Mouse (Mus musculus): Measurements from ENCODE around the gene Uspl1. TPM values are rescaled to one million over a fixed set of nuclear protein-coding genes. Genes with fewer than 3 reads are reported as not detected.
"Not testable (repeated sequence)": the region's sequence is repeated elsewhere in the genome, so short reads cannot be mapped to it uniquely, and the experiment has no call there.

The Uspl1 gene
- 41.1 and 45.2 TPM in 2 replicates for polyA plus RNA-seq (2015; fragmentation: Nextera tagmentation; extraction: Ambion mirVana)

DNA sequence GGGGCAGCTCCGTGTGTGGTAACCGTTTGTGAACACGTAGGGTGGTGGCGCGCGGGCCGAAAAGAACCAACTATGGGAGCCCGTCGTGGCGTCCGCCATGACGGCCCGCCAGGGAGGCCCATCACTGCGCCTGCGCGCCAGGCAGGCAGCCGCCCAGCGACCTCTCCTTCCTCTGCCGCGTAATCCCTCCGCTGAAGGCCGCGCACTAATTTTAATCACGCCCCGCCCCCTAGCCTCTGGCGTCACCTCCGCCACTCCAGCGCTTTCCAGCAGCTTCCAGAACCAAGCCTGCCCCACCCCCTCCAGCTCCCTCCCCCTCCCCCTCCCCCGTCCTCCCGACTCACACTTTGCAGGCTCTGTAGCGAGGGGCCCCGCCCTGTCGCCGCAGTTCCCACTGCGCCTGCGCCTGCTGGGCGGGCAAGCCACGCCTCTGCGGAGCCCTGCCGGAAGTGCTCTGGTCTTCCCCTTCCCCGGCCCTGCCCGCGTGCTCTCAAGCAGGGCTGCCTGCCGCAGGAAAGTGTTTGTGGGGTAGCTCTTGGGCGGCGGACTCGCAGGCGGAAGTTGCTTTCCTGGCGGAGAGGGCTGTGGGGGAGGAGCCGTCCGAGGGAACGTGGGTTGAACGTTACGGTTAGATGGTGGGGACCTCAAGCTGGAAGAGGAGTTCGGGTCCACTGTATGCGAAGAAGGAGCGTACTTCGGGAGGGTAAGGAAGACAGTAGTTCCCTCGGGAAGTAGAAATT lies at the start of gene Uspl1, which contains the start of gene Hmgb1:
Gene Uspl1, plus strand, starts transcription at position 247 of the 740 bp plus-strand sequence.
Gene Hmgb1, minus strand, starts transcription at position 386 of the 740 bp plus-strand sequence.
- ATAC-seq (ENCODE audit: low FRiP score, low TSS enrichment) = peak; percentile 99
- H3K27ac ChIP-seq (ENCODE audit: low read length) = peak within 1 kb of the TSS; percentile 97
- H3K9me3 ChIP-seq (ENCODE audit: low read length) = no peaks in the 10 kb centered on the region
- peak within 1 kb of the TSS; percentile 67 for H3K4me2 ChIP-seq (replicated peaks; ENCODE audit: low read depth, low read length)
- no peaks in the 10 kb centered on the region for H3K27me3 ChIP-seq (ENCODE audit: insufficient read depth, low read length)
- H3K9ac ChIP-seq (replicated peaks; ENCODE audit: low read length) = peak within 1 kb of the TSS; percentile 90
- H3K4me3 ChIP-seq (ENCODE audit: low read length) = peak within 1 kb of the TSS; percentile 78
- H3K36me3 ChIP-seq (ENCODE audit: insufficient read depth, low read length) = 0 out of 2 replicates have a peak, but pooled peaks cover 2% of the 10 kb centered on the region
- peaks cover 19% of the 10 kb centered on the region for H3K4me1 ChIP-seq (ENCODE audit: insufficient read depth, low read length)
- under 1% methylated on average over 59 of the region's 59 CpGs for WGBS

DNA sequence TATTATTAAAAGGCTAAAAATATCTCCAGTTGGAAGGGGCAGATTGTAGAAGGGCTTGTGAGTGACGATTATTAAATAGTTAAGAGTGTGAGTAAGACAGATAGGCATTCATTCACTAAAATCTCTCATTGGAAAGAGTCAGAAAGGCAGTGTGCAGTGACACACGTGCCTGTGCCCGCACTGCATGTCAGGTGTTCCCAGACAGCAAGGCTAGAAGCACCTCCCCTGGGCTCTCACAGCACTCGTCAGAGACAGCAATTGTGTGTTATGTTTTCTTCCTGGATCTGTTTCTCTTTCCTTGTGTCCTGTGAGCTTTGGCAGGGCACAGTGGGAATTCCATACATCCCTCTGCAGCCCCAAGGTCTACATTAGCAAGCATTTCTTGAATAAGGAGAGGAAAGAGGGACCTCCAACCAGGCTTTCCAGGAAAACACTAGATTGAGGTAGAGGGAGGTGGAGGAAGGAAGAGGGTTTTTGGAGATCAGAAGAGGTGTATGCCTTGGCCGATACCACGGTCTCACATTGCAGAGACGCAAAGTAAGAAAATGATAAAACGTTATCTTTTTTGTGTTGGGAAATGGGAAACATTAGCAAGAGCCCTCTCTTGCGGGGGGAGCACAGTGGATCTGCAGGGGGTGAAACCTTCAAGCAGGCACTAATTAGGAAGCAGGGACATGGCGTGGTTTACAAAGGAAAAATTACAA lies 49.2 kb upstream of the Uspl1 start:
- Histone ChIP-seq H3K9ac (replicated peaks; ENCODE audit: low read length) (no peak overlapping the region), H3K36me3 (ENCODE audit: insufficient read depth, low read length) (no peaks in the 10 kb centered on the region), H3K27ac (ENCODE audit: low read length) (no peak overlapping the region), H3K4me3 (ENCODE audit: low read length) (no peak overlapping the region), H3K9me3 (ENCODE audit: low read length) (no peaks in the 10 kb centered on the region), H3K27me3 (ENCODE audit: insufficient read depth, low read length) (no peaks in the 10 kb centered on the region), H3K4me2 (replicated peaks; ENCODE audit: low read depth, low read length) (no peak overlapping the region), H3K4me1 (ENCODE audit: insufficient read depth, low read length) (0 out of 2 replicates have a peak, but pooled peaks cover 4% of the 10 kb centered on the region)
- WGBS = 82% methylated on average over 10 of the region's 10 CpGs
- no peak for ATAC-seq (ENCODE audit: low FRiP score, low TSS enrichment)

DNA sequence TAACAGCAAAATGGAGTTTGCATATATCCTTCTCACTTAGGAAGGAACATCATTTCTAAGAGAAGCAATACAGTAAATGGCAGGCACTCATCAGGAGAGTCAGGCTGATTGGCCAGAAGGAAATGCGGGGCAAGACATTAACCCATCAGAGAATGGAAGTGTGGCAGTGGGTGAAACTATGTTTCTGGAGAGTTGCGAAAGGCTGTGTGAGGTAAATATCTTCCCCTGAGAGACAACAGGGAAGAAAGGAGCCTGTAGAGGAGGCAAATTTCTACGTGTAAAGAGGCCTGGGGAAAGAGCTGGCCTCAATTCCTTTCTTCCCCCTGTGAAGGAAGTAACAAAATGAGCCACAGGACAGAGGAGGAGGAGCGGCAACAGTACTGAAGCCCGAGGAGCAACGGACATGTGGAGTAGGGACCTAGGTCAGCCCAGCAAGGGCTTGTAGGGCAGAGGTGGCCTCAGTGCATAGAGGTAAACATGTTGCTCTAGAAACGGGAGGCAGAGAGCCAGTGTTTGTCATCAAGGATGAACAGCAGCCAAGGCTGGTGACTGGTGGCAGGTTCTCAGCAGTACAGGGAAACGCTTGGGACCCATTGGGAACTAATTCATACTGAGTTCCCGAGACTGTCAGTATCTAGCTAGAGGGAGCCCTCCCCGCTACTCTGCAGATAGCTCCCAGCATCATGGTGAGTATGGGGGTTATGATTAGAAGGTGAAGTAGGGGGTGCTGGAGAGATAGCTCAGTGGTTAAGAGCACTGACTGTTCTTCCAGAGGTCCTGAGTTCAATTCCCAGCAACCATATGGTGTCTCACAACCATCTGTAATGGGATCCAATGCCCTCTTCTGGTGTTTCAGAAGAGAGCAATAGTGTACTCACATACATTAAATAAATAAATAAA lies 48.4 kb upstream of the Uspl1 start:
- no peak for ATAC-seq (ENCODE audit: low FRiP score, low TSS enrichment)
- 81% methylated on average over 10 of the region's 10 CpGs for WGBS
- Histone ChIP-seq H3K4me2 (replicated peaks; ENCODE audit: low read depth, low read length) (no peak overlapping the region), H3K27ac (ENCODE audit: low read length) (no peak overlapping the region), H3K4me1 (ENCODE audit: insufficient read depth, low read length) (0 out of 2 replicates have a peak, but pooled peaks cover 4% of the 10 kb centered on the region), H3K36me3 (ENCODE audit: insufficient read depth, low read length) (no peaks in the 10 kb centered on the region), H3K9me3 (ENCODE audit: low read length) (no peaks in the 10 kb centered on the region), H3K4me3 (ENCODE audit: low read length) (no peak overlapping the region), H3K9ac (replicated peaks; ENCODE audit: low read length) (no peak overlapping the region), H3K27me3 (ENCODE audit: insufficient read depth, low read length) (no peaks in the 10 kb centered on the region)

DNA sequence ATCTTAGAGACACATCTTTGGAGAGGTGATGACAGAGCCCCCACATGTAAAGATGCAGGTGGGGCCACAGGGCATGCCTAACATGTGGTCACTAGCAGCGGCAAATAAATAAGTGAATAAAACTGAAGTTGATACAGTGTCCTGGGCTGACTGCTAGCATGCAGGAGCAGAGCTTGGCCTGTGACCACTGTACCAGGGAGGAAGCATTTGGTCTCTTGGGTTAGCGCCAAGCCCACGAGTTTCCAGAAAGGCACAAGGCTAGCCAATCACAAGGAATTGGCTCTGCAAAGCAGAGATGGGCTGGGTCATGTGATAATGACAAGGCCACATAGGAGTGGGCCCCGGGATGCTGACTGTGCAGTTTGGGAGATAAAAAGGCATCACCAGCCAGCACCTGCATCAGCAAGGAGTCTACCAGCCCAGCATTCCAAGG lies 47.2 kb upstream of the Uspl1 start:
- H3K27me3 ChIP-seq (ENCODE audit: insufficient read depth, low read length) = no peaks in the 10 kb centered on the region
- H3K27ac ChIP-seq (ENCODE audit: low read length) = no peak overlapping the region
- ATAC-seq (ENCODE audit: low FRiP score, low TSS enrichment) = peak; percentile 42; the same call in 1 of the 2 replicates
- 0 out of 2 replicates have a peak, but pooled peaks cover 4% of the 10 kb centered on the region for H3K4me1 ChIP-seq (ENCODE audit: insufficient read depth, low read length)
- H3K36me3 ChIP-seq (ENCODE audit: insufficient read depth, low read length) = no peaks in the 10 kb centered on the region
- H3K9me3 ChIP-seq (ENCODE audit: low read length) = no peaks in the 10 kb centered on the region
- H3K4me3 ChIP-seq (ENCODE audit: low read length) = no peak overlapping the region
- WGBS = 71% methylated on average over 4 of the region's 4 CpGs
- H3K9ac ChIP-seq (replicated peaks; ENCODE audit: low read length) = no peak overlapping the region
- H3K4me2 ChIP-seq (replicated peaks; ENCODE audit: low read depth, low read length) = no peak overlapping the region

DNA sequence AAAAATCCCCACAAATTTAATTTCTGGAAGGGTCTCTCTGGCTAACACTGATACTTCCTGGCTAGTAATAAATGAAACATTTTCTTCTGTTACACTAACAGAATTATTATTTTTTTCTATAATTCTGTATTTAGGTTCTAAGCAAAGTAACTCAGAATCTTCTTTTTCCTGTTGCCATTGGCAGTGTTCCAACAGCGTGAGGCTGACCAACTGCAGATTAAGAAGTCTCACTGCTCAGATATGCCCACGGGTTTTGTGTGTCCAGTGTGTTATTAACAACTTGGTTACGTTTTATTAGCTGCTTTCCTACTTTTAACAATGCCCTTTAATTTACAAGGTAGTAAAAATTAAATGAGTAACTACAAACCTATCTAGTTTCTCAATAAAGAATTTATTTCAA lies 46.7 kb upstream of the Uspl1 start:
- Histone ChIP-seq H3K9ac (replicated peaks; ENCODE audit: low read length) (no peak overlapping the region), H3K27me3 (ENCODE audit: insufficient read depth, low read length) (no peaks in the 10 kb centered on the region), H3K9me3 (ENCODE audit: low read length) (no peaks in the 10 kb centered on the region), H3K4me3 (ENCODE audit: low read length) (no peak overlapping the region), H3K36me3 (ENCODE audit: insufficient read depth, low read length) (no peaks in the 10 kb centered on the region), H3K27ac (ENCODE audit: low read length) (no peak overlapping the region), H3K4me1 (ENCODE audit: insufficient read depth, low read length) (0 out of 2 replicates have a peak, but pooled peaks cover 4% of the 10 kb centered on the region), H3K4me2 (replicated peaks; ENCODE audit: low read depth, low read length) (no peak overlapping the region)
- ATAC-seq (ENCODE audit: low FRiP score, low TSS enrichment) = no peak
- WGBS = 21% methylated on average over 3 of the region's 3 CpGs

DNA sequence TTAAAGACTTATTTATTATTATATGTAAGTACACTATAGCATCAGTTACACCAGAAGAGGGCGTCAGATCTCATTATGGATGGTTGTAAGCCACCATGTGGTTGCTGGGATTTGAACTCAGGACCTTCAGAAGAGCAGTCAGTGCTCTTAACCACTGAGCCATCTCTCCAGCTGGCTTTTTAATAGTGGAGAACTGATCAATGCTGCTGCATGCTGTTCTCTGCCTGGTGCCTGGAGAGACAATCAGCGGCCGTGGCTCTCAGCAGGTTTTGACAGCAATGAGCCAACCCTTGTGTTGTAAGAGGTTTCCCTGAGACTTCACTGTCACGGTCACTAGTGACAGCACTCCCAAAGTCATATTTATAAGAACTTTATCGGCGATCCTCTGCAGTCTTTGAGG lies 46.1 kb upstream of the Uspl1 start:
- not testable (repeated sequence) for ATAC-seq (ENCODE audit: low FRiP score, low TSS enrichment)
- 89% methylated on average over 6 of the region's 6 CpGs for WGBS

DNA sequence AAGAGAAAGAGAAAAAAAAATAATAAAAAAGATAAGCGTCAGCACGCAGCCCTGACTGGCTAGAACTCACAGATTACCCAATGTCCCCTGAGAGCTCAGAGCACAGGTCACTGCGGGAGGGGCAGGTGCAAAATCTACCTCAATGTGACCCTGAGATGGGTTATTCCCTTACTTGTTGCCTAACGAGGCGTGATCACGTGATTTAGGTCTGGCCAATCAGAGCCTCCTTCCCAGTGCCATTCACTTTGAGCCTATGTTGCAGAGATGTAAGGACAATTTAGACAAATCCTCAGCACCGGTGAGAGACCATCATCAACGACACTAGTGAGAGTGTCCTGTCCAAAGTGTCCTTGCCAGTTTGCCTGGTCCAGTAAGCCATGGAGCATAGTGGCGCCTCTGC lies 43.8 kb upstream of the Uspl1 start:
- Histone ChIP-seq H3K9ac (replicated peaks; ENCODE audit: low read length) (no peak overlapping the region), H3K4me2 (replicated peaks; ENCODE audit: low read depth, low read length) (no peak overlapping the region), H3K9me3 (ENCODE audit: low read length) (no peaks in the 10 kb centered on the region), H3K36me3 (ENCODE audit: insufficient read depth, low read length) (no peaks in the 10 kb centered on the region), H3K4me1 (ENCODE audit: insufficient read depth, low read length) (0 out of 2 replicates have a peak, but pooled peaks cover 4% of the 10 kb centered on the region), H3K4me3 (ENCODE audit: low read length) (no peak overlapping the region), H3K27ac (ENCODE audit: low read length) (no peak overlapping the region), H3K27me3 (ENCODE audit: insufficient read depth, low read length) (no peaks in the 10 kb centered on the region)
- 65% methylated on average over 9 of the region's 9 CpGs for WGBS
- ATAC-seq (ENCODE audit: low FRiP score, low TSS enrichment) = no peak

More for the DNA sequence above, 46.1 kb upstream of the Uspl1 start:
- not testable (repeated sequence) for H3K36me3 ChIP-seq (ENCODE audit: insufficient read depth, low read length); H3K4me2 ChIP-seq (replicated peaks; ENCODE audit: low read depth, low read length); H3K27me3 ChIP-seq (ENCODE audit: insufficient read depth, low read length); H3K4me3 ChIP-seq (ENCODE audit: low read length); H3K9ac ChIP-seq (replicated peaks; ENCODE audit: low read length); H3K9me3 ChIP-seq (ENCODE audit: low read length); H3K27ac ChIP-seq (ENCODE audit: low read length); H3K4me1 ChIP-seq (ENCODE audit: insufficient read depth, low read length)

DNA sequence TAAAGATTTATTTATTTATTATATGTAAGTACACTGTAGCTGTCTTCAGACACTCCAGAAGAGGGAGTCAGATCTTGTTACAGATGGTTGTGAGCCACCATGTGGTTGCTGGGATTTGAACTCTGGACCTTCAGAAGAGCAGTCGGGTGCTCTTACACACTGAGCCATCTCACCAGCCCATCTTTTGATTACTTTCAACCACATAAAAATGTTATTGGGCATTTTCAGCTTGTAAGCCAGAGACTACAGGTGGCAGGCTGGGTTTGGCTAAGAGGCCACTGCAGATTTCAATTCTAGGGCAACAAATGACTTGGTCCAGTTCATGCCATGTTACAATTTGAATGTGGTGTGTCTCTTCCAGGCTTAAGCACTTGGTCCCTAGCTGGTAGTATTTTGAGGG lies 43.0 kb upstream of the Uspl1 start:
- not testable (repeated sequence) for ATAC-seq (ENCODE audit: low FRiP score, low TSS enrichment); H3K4me3 ChIP-seq (ENCODE audit: low read length); H3K27me3 ChIP-seq (ENCODE audit: insufficient read depth, low read length); H3K9ac ChIP-seq (replicated peaks; ENCODE audit: low read length); H3K27ac ChIP-seq (ENCODE audit: low read length); H3K9me3 ChIP-seq (ENCODE audit: low read length); H3K36me3 ChIP-seq (ENCODE audit: insufficient read depth, low read length); H3K4me2 ChIP-seq (replicated peaks; ENCODE audit: low read depth, low read length); H3K4me1 ChIP-seq (ENCODE audit: insufficient read depth, low read length)
- 100% methylated on average over 1 of the region's 1 CpGs for WGBS

DNA sequence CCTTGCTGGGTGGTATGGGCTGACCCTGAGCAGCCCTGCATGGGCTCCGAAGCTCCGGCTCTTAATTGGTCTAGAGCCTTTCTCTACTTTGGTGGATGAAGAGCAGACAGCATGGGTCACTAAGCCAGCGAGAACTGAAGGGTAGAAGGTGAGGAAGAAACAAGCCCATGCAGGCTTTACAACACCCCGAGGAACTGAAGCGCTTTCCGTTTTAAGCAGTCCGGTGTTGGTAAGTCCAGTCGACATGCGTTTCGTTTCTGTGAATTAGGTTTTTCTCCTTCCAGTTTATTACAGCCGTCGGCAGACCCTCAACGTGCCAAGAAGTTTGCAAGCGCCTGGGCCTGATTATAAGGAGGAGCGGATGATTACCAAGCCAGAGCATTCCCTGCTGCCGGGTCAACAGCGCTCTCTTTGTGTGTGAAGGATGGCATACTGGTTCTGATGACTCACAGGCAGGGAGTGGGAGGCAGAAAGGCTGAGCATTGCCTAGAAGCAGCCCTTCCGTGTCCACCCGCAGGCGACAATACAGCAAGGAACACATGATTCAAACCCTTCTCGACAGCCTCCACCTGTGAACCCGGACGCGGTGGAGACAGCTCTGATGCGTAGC lies 40.3 kb upstream of the Uspl1 start:
- Histone ChIP-seq H3K27ac (ENCODE audit: low read length) (no peak overlapping the region; the same call in 1 of the 2 replicates), H3K4me2 (replicated peaks; ENCODE audit: low read depth, low read length) (no peak overlapping the region), H3K27me3 (ENCODE audit: insufficient read depth, low read length) (no peaks in the 10 kb centered on the region), H3K4me1 (ENCODE audit: insufficient read depth, low read length) (no peaks in the 10 kb centered on the region), H3K4me3 (ENCODE audit: low read length) (no peak overlapping the region), H3K36me3 (ENCODE audit: insufficient read depth, low read length) (no peaks in the 10 kb centered on the region), H3K9ac (replicated peaks; ENCODE audit: low read length) (no peak overlapping the region), H3K9me3 (ENCODE audit: low read length) (no peaks in the 10 kb centered on the region)
- no peak for ATAC-seq (ENCODE audit: low FRiP score, low TSS enrichment)
- 58% methylated on average over 25 of the region's 25 CpGs for WGBS
